Mouse (Mus musculus): ENCODE results near the gene Snd1. TPM values are rescaled to one million over a fixed set of nuclear protein-coding genes. Genes with fewer than 3 reads are reported as not detected.

The Snd1 gene
- polyA plus RNA-seq, 1 experiment from 2014 or later = 64.8 TPM

GRCm38 (mm10) chr6:28717845-28718237 lies 242.9 kb downstream of the Snd1 start:
- 94% methylated on average over 4 of the region's 4 CpGs for WGBS (ENCODE audit: missing documents)
- Histone ChIP-seq H3K4me3 (ENCODE audit: inconsistent target) (no peak overlapping the region), H3K27ac (no peak overlapping the region), H3K36me3 (ENCODE audit: inconsistent target) (no peaks in the 10 kb centered on the region; the same call in 1 of the 2 replicates), H3K79me2 (ENCODE audit: inconsistent target) (no peaks in the 10 kb centered on the region; the same call in 1 of the 2 replicates)

DNA sequence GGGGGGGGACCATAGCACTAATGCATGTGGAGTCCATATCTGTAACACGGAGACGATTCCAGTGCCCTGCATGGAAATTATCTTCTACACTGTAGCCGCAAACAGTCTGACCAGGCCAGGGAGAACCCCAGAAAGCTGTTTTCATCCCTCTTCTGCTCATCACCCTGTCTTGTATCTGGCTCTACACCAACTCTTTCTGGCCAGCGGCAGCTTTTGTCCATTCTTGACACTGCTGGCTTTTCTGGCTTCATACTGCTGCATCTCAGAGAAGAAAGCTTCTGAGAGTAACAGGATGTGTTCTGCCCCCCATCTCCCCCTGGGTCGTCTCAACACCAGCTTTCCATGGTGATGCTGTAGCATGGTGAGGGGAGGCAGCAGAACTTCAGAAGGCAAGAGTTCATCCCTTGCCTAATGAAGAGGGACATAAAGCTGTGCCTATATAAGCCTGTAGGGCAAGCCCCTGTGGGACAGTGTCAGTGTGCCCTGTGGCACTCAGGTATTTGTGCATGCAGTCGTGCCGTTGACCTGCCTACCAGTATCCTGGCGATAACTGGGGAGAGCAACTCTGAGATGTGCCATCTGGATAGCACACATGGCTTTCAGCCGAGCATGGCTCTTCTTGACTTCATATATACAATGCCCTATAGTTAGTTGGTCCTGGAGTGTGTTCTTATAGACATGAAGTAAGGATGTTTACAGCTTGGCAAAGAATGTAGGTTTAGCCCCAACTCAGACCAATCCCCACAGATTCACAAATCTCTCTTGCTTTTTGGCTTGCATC lies 245.6 kb downstream of the Snd1 start:
- no peak overlapping the region for H3K27ac ChIP-seq
- no peak overlapping the region for H3K4me3 ChIP-seq (ENCODE audit: inconsistent target)
- H3K36me3 ChIP-seq (ENCODE audit: inconsistent target) = no peaks in the 10 kb centered on the region
- H3K79me2 ChIP-seq (ENCODE audit: inconsistent target) = no peaks in the 10 kb centered on the region; the same call in 1 of the 2 replicates
- WGBS (ENCODE audit: missing documents) = 95% methylated on average over 9 of the region's 9 CpGs

DNA sequence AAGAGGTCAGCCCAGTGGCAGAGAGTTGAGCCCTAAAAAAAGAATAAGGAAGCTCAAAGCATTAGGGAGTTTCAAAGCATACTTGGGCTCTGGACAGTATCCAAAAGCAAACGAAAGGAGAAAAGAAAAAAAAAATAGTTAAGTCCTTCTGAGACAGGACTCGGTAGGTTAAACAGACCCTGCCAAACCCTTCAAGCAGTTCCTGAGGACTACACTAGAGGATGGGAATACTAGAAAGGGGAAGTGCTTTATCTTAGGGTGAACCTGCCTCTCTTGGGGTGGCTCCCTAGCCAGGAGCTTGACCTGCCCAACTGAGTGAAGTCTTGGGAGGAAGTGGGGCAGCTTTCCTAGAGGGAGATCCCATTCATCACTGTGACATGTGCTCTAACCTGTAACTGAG lies 248.1 kb downstream of the Snd1 start:
- Histone ChIP-seq H3K36me3 (ENCODE audit: inconsistent target) (no peaks in the 10 kb centered on the region), H3K79me2 (ENCODE audit: inconsistent target) (no peaks in the 10 kb centered on the region; the same call in 1 of the 2 replicates), H3K27ac (peak overlapping the region; percentile 21), H3K4me3 (ENCODE audit: inconsistent target) (no peak overlapping the region)
- WGBS (ENCODE audit: missing documents) = 8% methylated on average over 2 of the region's 2 CpGs

GRCm38 (mm10) chr6:28724776-28725175 lies 249.8 kb downstream of the Snd1 start:
- Histone ChIP-seq H3K4me3 (ENCODE audit: inconsistent target) (no peak overlapping the region), H3K79me2 (ENCODE audit: inconsistent target) (no peaks in the 10 kb centered on the region; the same call in 1 of the 2 replicates), H3K36me3 (ENCODE audit: inconsistent target) (no peaks in the 10 kb centered on the region), H3K27ac (no peak overlapping the region)
- WGBS (ENCODE audit: missing documents) = 100% methylated on average over 5 of the region's 5 CpGs

DNA sequence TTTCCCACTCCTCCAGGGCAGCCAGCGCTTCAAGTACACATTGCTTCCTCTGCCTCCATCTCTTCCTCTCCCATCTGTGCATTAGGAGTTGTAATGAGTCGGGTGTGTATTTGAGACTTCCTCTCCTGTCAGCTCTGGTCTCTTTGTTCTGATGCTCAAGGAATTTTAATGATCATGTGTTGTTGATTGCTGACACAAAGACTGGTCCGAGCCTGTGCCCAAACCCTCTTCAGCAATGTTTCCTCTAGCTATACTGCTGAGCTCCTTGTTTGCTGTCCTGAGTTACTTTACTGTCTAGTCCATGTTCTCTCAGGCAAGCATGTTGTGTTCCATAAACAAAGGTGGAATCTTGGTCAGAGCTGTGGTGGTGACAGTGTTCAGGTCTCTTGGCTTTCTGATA lies 254.3 kb downstream of the Snd1 start:
- no peak overlapping the region for H3K4me3 ChIP-seq (ENCODE audit: inconsistent target)
- H3K79me2 ChIP-seq (ENCODE audit: inconsistent target) = no peaks in the 10 kb centered on the region
- no peaks in the 10 kb centered on the region for H3K36me3 ChIP-seq (ENCODE audit: inconsistent target)
- WGBS (ENCODE audit: missing documents) = 77% methylated on average over 3 of the region's 3 CpGs
- H3K27ac ChIP-seq = peak overlapping the region; percentile 38

DNA sequence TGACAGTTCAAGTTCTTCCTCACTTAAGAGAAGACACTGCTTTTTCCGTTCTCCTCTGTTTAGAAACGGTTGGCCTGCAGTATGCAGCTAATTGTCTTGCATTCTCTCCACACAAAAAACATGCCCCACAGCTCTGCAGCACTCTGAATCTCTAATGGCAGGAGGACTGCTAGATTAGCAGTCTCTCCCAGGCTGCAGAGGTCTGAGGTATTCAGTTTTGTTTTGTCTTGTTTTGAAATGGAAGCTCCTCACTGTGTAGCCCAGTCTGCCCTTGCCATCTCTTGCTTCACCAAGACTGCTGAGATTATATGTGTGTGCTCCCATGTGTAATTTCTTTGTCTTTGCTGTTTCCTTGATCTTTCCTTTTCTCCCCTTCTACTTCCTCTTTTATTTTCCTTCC lies 254.7 kb downstream of the Snd1 start:
- Histone ChIP-seq H3K4me3 (ENCODE audit: inconsistent target) (no peak overlapping the region), H3K79me2 (ENCODE audit: inconsistent target) (no peaks in the 10 kb centered on the region), H3K27ac (peak overlapping the region; percentile 38), H3K36me3 (ENCODE audit: inconsistent target) (no peaks in the 10 kb centered on the region)
- WGBS (ENCODE audit: missing documents) = 80% methylated on average over 2 of the region's 2 CpGs

- no peaks in the 10 kb centered on the region for H3K79me2 ChIP-seq (ENCODE audit: inconsistent target)
- no peak overlapping the region for H3K4me3 ChIP-seq (ENCODE audit: inconsistent target)
- WGBS (ENCODE audit: missing documents) = 99% methylated on average over 6 of the region's 6 CpGs
- no peak overlapping the region for H3K27ac ChIP-seq
- no peaks in the 10 kb centered on the region for H3K36me3 ChIP-seq (ENCODE audit: inconsistent target)
These were observed 256.3 kb downstream of the Snd1 start for GRCm38 (mm10) chr6:28731246-28731645.

DNA sequence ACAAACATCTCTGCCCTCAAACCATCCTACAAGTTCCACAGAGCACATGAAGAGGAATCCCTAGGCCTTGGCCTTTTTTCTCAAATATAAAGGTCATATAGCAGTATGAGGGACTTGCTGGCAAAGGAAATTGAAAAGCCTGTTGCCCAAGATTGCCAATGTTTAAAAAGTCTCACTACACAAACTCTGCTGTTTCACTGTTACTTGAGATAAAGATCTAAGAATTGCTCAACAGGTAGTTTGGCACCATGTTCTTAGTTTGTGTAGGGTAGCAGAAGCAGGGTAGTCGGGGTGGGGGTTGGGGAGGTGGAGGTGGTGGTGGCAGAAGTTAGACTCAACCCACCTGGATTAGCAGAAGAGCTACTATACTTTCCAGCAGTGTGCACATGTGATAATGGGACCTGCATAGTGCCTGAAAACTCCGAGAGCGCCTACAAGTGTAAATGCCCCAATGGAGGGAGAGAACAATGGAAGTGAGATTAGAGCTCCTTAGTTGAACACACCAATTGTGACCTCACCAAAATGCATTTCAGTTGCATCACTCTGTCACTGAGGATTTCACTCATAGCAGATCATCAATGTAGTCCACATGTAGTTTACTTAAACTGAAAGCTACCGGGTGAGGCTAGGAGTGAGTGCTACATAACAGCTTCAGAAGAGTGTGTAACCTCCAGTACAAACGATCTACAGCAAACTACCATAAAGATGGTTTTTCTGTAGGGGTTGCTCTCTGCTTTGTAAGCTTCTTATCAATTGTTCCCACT lies 259.1 kb downstream of the Snd1 start:
- no peak overlapping the region for H3K27ac ChIP-seq
- WGBS (ENCODE audit: missing documents) = 75% methylated on average over 5 of the region's 5 CpGs

GRCm38 (mm10) chr6:28735116-28735515 lies 260.2 kb downstream of the Snd1 start:
- Histone ChIP-seq H3K36me3 (ENCODE audit: inconsistent target) (no peaks in the 10 kb centered on the region), H3K27ac (no peak overlapping the region), H3K4me3 (ENCODE audit: inconsistent target) (no peak overlapping the region), H3K79me2 (ENCODE audit: inconsistent target) (no peaks in the 10 kb centered on the region)
- 90% methylated on average over 7 of the region's 9 CpGs for WGBS (ENCODE audit: missing documents)

More for the DNA sequence above, 259.1 kb downstream of the Snd1 start:
- Histone ChIP-seq H3K79me2 (ENCODE audit: inconsistent target) (no peaks in the 10 kb centered on the region), H3K36me3 (ENCODE audit: inconsistent target) (no peaks in the 10 kb centered on the region), H3K4me3 (ENCODE audit: inconsistent target) (no peak overlapping the region)

- 92% methylated on average over 4 of the region's 7 CpGs for WGBS (ENCODE audit: missing documents)
- H3K79me2 ChIP-seq (ENCODE audit: inconsistent target) = no peaks in the 10 kb centered on the region
These were observed 261.7 kb downstream of the Snd1 start for GRCm38 (mm10) chr6:28736665-28737064.

DNA sequence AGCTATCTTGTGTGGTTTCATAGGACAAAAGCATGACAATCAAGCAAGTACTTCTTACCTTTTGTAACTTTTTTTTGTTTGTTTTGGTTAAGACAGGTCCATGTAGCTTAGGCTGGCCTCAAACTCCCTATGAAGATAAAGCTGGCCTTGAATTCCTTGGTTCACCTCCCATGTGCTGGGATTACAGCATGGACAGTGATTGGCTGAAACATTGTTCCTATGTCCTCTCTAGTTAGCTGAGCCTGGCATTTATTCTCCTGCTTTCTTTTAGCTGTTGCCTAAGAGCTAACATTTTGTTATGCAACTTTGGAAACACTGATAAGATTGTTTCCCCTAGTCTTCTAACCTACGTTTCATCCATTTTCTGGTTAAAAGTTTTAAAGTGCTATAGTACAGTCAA lies 262.7 kb downstream of the Snd1 start:
- no peak overlapping the region for H3K27ac ChIP-seq
- no peaks in the 10 kb centered on the region for H3K36me3 ChIP-seq (ENCODE audit: inconsistent target)
- H3K4me3 ChIP-seq (ENCODE audit: inconsistent target) = no peak overlapping the region
- 67% methylated on average over 1 of the region's 1 CpGs for WGBS (ENCODE audit: missing documents)
- no peaks in the 10 kb centered on the region for H3K79me2 ChIP-seq (ENCODE audit: inconsistent target)

More at GRCm38 (mm10) chr6:28736665-28737064, 261.7 kb downstream of the Snd1 start:
- H3K4me3 ChIP-seq (ENCODE audit: inconsistent target) = no peak overlapping the region
- H3K36me3 ChIP-seq (ENCODE audit: inconsistent target) = no peaks in the 10 kb centered on the region
- H3K27ac ChIP-seq = no peak overlapping the region

- no peaks in the 10 kb centered on the region for H3K79me2 ChIP-seq (ENCODE audit: inconsistent target)
- 100% methylated on average over 1 of the region's 1 CpGs for WGBS (ENCODE audit: missing documents)
- H3K36me3 ChIP-seq (ENCODE audit: inconsistent target) = 0 out of 2 replicates have a peak, but pooled peaks cover 7% of the 10 kb centered on the region
- H3K4me3 ChIP-seq (ENCODE audit: inconsistent target) = no peak overlapping the region
- H3K27ac ChIP-seq = no peak overlapping the region
These were observed 268.6 kb downstream of the Snd1 start for GRCm38 (mm10) chr6:28743586-28743985.

DNA sequence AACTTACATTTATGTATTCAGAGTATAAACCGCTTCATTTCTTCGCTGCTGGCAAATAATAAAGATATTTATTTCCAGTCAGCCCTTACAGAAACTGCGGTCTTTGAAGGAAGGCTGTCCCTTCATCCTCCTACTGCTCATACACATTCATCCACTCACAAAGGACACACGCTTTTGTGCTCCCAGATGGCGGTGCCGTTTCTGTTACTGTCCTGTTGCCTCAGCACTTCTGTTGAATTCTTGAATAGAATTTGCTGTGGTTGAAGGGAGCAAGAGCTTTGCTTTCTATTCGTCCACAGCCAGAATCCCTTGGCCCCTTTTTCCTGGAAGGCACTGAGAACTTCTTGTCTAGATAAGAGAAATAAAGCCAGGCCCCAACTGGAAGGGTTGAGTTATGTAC lies 270.9 kb downstream of the Snd1 start:
- no peaks in the 10 kb centered on the region for H3K79me2 ChIP-seq (ENCODE audit: inconsistent target)
- 94% methylated on average over 7 of the region's 7 CpGs for WGBS (ENCODE audit: missing documents)
- H3K36me3 ChIP-seq (ENCODE audit: inconsistent target) = peaks cover 7% of the 10 kb centered on the region; the same call in 1 of the 2 replicates
- no peak overlapping the region for H3K27ac ChIP-seq
- no peak overlapping the region for H3K4me3 ChIP-seq (ENCODE audit: inconsistent target)

DNA sequence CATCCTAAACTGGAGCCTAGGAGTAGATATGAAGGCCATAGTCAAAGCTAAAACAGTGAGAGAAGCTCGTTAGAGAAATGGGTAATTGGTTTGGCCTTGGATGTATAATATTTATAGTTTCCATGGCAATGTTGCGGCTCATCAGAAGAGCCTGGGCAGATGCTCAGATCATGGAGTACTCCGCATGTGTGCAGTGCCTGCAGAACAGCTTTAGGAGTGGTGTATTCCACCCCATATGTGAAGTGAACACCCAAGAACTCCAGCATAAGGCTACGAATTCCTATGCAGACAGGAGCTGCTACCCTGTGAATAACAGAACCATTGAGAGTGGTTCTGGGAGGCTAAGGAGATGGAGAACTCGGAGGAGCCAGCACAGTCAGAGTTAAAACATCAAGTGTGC lies 272.1 kb downstream of the Snd1 start:
- 90% methylated on average over 5 of the region's 5 CpGs for WGBS (ENCODE audit: missing documents)

More for the DNA sequence above, 272.1 kb downstream of the Snd1 start:
- H3K27ac ChIP-seq = no peak overlapping the region
- H3K4me3 ChIP-seq (ENCODE audit: inconsistent target) = no peak overlapping the region
- H3K36me3 ChIP-seq (ENCODE audit: inconsistent target) = peaks cover 7% of the 10 kb centered on the region; the same call in 1 of the 2 replicates
- no peaks in the 10 kb centered on the region for H3K79me2 ChIP-seq (ENCODE audit: inconsistent target)

Measured in macrophage (primary cell).